Mouse (Mus musculus) erythroblast, adult 5-6 weeks (primary cell): Measurements from ENCODE around the gene Emc8. TPM values are rescaled to one million over a fixed set of nuclear protein-coding genes. Genes with fewer than 3 reads are reported as not detected.

Source experiments
- ATAC-seq: replicated peaks from 2 replicates; pipeline ENCODE4 v1.8.0; 2016; ENCODE audit warnings: moderate number of reproducible peaks, mild to moderate bottlenecking, moderate TSS enrichment, inconsistent platforms; ENCODE audit not compliant: poor library complexity, low FRiP score, severe bottlenecking
- total RNA-seq, 2 experiments: library from RNA; stranded (forward) in 1 of 2; stranded (reverse) in 1 of 2; fragments of 150-400 nt in 1 of 2; fragments of 200-764, 138-1000 nt in 1 of 2; gene quantifications; 2 replicates each; pipeline versions ENCODE4 v1.2.3 to v1.2.4; 2015 to 2017; ENCODE audit warnings: low replicate concordance in 2 of 2

The Emc8 gene
- total RNA-seq, 2 experiments from 2014 or later, result 1.8 to 16.7 TPM

DNA sequence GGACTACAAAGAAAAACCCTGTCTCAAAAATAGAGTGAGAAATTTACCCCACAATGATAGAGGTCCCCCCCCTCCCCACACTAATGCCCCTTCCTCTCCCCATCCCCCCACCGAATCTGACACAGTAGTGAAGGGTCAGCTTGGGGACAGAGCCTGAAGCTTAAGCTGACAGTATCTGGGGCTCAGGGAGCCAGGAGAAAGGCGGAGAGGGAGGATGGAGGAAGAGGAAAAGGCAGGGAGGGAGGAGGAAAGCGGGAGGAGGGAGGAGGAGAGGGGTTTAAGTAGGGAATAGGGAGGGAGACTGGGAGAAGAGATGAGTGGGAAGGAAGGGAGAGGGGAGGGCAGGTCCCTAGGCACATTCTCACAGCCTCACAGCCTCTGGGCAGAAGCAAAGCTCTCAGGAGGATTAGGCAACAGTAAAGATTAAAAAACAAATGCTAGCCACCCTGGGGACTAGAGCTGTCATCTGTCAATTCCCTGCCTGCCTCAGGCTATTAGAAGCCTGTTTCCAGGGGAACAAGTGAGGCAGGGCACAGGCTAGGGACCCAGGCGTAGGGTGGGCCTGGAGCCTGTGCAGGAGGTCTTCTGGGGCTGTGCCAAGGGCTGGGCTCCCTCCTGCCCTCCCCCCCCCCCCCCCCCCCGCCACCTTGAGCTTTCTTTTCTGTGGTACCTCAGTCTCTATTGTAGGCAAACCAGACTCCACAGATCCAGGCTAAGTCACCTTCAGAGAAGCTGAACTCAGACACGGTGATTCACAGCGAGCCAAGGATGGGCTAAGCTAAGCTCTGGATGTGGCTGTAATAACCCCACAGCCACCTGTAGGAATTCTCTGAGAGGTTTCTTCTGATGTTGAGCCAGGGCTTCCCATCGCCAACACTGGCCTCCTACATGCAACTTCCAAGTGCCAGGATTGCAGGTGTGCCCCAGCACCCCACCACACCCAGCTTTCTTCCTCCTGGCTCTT, 51.4 kb downstream of the Emc8 start:
- no peak for ATAC-seq

DNA sequence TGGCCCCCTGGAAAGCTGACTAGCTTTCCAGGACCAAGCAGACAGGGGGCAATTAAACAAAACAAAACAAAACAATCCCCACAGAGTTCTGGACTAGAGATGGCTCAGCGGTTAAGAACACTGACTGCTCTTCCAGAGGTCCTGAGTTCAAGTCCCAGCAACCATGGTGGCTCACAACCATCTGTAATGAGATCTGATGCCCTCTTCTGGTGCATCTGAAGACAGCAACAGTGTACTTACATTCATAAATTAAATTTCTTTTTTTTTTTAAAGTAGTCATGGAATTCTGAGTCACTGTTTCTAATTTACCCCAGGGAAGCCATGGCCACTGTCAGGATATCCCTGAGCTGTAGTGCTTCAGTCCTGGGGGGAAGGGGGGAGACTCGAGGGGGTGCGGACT, 53.9 kb downstream of the Emc8 start:
- no peak for ATAC-seq

DNA sequence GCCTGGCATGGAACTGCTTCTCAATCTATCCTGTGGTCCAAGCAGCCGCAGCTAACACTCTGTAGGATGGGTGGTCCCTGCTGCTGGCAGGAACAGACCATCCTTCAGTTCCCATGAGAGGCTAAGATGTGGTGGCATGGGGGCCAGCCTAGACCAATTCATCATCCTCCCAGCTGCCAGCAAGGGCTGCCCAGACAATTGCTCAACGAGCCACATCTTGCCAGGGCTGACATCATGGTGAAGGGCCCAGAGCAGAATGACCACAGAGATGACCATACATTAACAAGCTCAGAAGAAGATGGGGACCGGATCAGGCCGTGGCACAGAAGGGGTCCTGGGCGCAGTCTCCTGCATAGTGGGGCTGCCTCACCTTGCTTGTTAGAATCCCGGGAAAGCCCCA, 57.5 kb downstream of the Emc8 start:
- ATAC-seq, result no peak

- ATAC-seq, result peak; percentile 73
These were observed 60.5 kb downstream of the Emc8 start for GRCm38 (mm10) chr8:120607885-120608284.

- no peak for ATAC-seq
These were observed 60.9 kb downstream of the Emc8 start for GRCm38 (mm10) chr8:120607460-120607859.

Other genes starting within 250 kb of the Emc8 start
- 13.3 and 32.0 TPM in 2 replicates for gene Gins2, start 79.3 kb downstream of the Emc8 start, total RNA-seq (2015; ENCODE audit: low replicate concordance)
- gene Gins2, start 79.3 kb downstream of the Emc8 start, total RNA-seq (2017; ENCODE audit: low replicate concordance), result 4.3 and 14.3 TPM in 2 replicates
- gene 1190005I06Rik, start 20.9 kb downstream of the Emc8 start, total RNA-seq (2015; ENCODE audit: low replicate concordance), result 2.3 TPM in 1 of 2 replicates, not detected in the other
- gene 1190005I06Rik, start 20.9 kb downstream of the Emc8 start, total RNA-seq (2017; ENCODE audit: low replicate concordance), result 5.0 TPM in 1 of 2 replicates, not detected in the other
- not detected in 2 replicates for gene Gm27021, start 494 bp downstream of the Emc8 start, total RNA-seq (2015; ENCODE audit: low replicate concordance)
- gene Gm27021, start 494 bp downstream of the Emc8 start, total RNA-seq (2017; ENCODE audit: low replicate concordance), result not detected in 2 replicates
- gene Cox4i1, start 351 bp downstream of the Emc8 start, total RNA-seq (2015; ENCODE audit: low replicate concordance), result 237 and 289 TPM in 2 replicates
- gene Cox4i1, start 351 bp downstream of the Emc8 start, total RNA-seq (2017; ENCODE audit: low replicate concordance), result 101 and 131 TPM in 2 replicates
- gene Irf8, start 67.8 kb upstream of the Emc8 start, total RNA-seq (2015; ENCODE audit: low replicate concordance), result 14.6 and 17.5 TPM in 2 replicates
- gene Irf8, start 67.8 kb upstream of the Emc8 start, total RNA-seq (2017; ENCODE audit: low replicate concordance), result 21.6 and 24.6 TPM in 2 replicates